Mouse (Mus musculus): ENCODE measurements around the gene Pih1d2. TPM values are rescaled to one million over a fixed set of nuclear protein-coding genes. Genes with fewer than 3 reads are reported as not detected.
A peak's percentile ranks its signal among the peaks of the same experiment; 100 is the strongest.

Pih1d2 gene
- polyA plus RNA-seq, 1 experiment from 2014 or later = 0.34 TPM

DNA sequence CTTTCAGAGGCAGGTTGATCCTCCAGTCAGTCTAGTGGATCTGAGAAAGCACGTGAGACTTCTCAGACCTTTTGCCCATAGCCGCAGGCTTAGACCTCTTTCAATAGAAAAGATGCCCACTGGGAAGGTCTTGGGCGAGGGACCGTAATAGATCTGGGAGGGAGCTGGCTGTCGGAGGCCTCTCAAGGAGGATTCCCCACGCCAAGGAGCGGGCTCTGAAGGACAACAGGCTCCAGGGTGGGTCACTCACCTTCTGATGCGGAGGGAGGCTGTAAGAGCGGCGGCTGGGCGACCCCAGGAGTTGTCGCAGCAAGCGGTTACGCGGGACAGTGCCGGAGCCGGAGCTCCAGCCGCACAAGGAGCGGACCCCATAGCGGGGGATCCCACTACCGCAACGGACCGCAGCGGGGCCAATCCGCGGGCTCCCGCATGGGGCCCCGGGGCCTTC is 41.8 kb downstream of the Pih1d2 start:
- Histone ChIP-seq H3K4me3 (ENCODE audit: inconsistent target) (peak overlapping the region; percentile 84), H3K27ac (0 out of 2 replicates have a peak overlapping the region, but pooled peaks have one; percentile 8), H3K36me3 (ENCODE audit: inconsistent target) (no peaks in the 10 kb centered on the region), H3K79me2 (ENCODE audit: inconsistent target) (peaks cover 8% of the 10 kb centered on the region; the same call in 1 of the 2 replicates)
- WGBS (ENCODE audit: missing documents) = under 1% methylated on average over 17 of the region's 28 CpGs

DNA sequence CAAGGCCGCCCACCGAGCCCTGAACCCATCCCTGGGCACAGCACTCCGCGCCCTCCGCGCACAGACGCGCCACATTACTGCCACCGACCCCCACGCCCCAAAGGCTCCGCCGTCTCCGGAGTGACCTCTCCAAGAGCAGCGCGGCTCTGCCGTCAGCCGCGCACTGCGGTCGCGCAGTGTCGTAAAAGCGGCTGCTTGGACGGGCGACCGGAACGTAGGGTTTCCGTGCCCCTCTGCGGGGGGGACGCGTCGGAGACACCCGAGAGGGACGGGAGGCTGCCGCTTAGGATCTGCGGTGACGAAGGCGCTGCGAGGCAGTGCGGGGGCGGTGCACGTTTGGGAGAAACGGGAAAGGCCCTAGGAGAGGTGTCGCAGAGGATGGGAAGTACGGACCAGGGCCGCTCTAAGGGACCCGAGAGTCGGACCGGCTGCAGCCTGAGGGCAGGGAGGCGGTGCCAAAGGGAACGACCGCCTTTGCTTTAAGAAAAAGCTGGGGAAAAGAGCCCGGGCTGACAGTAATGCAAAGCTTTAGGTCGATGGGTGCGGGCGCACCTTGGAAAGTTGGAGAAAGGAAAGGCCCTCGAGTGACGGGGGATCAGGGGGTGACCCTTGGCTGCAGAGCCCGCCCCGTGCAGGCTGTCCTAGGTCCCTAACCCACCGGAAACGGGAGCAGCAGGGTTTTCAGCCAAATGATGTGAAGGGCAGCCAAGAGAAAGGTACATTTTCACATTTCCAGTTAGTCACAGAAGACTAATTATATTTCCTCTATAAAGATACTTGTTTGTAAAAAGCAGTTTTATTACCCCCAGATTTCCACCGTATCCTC is 42.5 kb downstream of the Pih1d2 start, which contains the start of gene Dlat:
Gene Dlat (minus strand): TSS at position 389 of the 826 bp plus-strand sequence.
- peak within 1 kb of the TSS; percentile 46 for H3K27ac ChIP-seq
- no peaks in the 10 kb centered on the region for H3K36me3 ChIP-seq (ENCODE audit: inconsistent target)
- peaks cover 8% of the 10 kb centered on the region; the same call in 1 of the 2 replicates for H3K79me2 ChIP-seq (ENCODE audit: inconsistent target)
- H3K4me3 ChIP-seq (ENCODE audit: inconsistent target) = peak within 1 kb of the TSS; percentile 84
- WGBS (ENCODE audit: missing documents) = under 1% methylated on average over 57 of the region's 63 CpGs

DNA sequence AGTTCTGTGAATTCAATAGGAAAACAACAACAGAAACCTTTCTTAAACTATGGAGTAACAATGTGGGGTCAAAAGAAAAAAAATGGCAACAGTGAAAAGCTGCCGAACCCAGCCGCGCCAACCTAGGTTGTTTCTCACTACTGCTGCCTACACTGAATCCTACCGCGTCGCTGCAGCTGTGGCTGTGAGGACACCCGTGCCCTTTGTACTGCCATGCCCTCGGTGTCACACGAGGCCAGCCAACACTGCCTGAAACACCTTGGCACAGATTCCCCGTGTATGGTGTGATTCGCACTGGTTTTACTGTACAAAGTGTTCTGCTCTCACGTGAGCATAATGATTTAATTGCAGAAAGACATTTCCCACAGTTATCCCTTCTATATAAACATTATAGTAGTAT is 43.3 kb downstream of the Pih1d2 start:
- no peak overlapping the region for H3K27ac ChIP-seq
- WGBS (ENCODE audit: missing documents) = 17% methylated on average over 12 of the region's 12 CpGs
- peaks cover 8% of the 10 kb centered on the region; the same call in 1 of the 2 replicates for H3K79me2 ChIP-seq (ENCODE audit: inconsistent target)
- H3K4me3 ChIP-seq (ENCODE audit: inconsistent target) = peak overlapping the region; percentile 84
- H3K36me3 ChIP-seq (ENCODE audit: inconsistent target) = no peaks in the 10 kb centered on the region

DNA sequence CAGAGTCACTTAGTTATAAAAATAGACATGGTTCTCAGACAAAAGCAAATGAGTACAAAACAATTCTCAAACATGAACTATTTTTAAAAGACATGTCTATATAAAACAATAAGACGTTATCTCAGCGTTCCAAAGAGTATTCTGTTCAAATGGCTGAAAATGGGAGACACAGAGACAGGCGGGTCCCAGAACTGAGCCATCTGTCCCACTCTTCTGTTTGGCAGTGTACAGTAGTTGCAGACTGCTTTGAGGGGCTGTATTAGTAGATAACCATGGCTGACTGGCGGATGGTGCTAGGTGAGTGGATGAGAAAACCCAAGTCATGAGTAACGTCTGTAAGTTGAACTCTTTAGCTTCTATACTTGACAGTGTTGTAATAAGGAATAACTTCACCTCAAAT is 47.7 kb downstream of the Pih1d2 start:
- no peak overlapping the region for H3K27ac ChIP-seq
- no peak overlapping the region for H3K4me3 ChIP-seq (ENCODE audit: inconsistent target)
- 97% methylated on average over 5 of the region's 5 CpGs for WGBS (ENCODE audit: missing documents)
- no peaks in the 10 kb centered on the region for H3K36me3 ChIP-seq (ENCODE audit: inconsistent target)
- no peaks in the 10 kb centered on the region for H3K79me2 ChIP-seq (ENCODE audit: inconsistent target)

DNA sequence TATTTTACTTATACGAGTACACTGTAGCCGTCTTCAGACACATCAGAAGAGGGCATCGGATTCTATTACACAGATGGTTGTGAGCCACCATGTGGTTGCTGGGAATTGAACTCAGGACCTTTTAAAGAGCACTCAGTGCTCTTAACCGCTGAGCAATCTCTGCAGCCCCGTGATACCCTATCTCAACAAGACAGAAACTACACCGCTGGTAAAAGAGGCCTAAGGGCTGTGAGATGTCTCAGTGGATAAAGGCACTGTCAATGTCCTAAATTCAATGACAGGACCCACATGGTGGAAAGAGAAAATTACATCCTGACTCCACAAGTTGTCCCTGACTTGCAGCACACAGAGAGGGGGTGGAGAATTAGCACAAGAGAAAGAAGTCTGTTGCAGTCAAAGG is 49.3 kb downstream of the Pih1d2 start:
- H3K36me3 ChIP-seq (ENCODE audit: inconsistent target) = no peaks in the 10 kb centered on the region
- H3K27ac ChIP-seq = no peak overlapping the region
- no peaks in the 10 kb centered on the region for H3K79me2 ChIP-seq (ENCODE audit: inconsistent target)
- WGBS (ENCODE audit: missing documents) = 93% methylated on average over 6 of the region's 6 CpGs
- H3K4me3 ChIP-seq (ENCODE audit: inconsistent target) = no peak overlapping the region

DNA sequence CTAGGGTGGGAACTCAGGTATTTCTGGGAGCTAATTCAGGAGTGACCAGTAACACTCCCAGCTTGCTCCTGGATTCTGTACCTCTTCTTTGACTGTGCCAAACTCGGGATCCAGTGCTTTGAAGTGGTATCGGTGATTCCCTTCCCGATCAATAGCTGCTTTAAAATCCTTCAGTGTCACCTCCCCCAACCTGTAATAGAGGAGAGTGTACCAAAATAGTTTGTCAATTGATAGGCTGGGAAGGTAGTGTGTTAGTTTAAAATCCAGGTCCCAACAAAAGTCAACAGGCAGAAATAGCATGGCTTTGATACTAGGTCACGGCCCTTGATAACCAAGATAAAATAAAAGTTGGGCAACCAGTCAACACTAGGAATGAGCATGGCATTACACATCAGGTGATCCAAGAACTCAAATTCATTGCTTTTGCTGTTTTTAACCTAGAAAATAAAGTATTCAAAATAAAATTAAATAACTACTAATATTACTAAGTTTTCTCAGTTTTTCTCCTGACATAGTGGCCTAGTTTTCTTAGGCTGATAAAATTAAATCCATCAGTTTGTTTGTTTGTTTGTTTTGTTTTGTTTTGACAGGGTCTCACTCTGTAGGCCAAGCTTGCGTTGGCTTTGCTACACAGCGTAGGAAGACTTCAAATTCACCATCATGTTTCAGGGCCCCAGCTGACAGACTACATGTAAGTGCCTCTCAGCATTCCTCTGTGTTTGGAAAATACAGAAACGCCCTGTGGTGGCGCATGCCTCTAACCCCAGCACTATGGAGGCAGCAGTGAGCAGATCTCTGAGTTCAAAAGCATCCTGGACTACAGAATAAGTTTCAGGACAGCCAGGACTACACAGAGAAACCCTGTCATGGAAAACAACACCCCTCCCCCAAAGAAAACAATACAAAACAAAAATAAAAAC is 50.7 kb downstream of the Pih1d2 start:
- H3K4me3 ChIP-seq (ENCODE audit: inconsistent target) = no peak overlapping the region
- H3K79me2 ChIP-seq (ENCODE audit: inconsistent target) = no peaks in the 10 kb centered on the region
- no peak overlapping the region for H3K27ac ChIP-seq
- WGBS (ENCODE audit: missing documents) = 81% methylated on average over 8 of the region's 8 CpGs
- H3K36me3 ChIP-seq (ENCODE audit: inconsistent target) = no peaks in the 10 kb centered on the region

DNA sequence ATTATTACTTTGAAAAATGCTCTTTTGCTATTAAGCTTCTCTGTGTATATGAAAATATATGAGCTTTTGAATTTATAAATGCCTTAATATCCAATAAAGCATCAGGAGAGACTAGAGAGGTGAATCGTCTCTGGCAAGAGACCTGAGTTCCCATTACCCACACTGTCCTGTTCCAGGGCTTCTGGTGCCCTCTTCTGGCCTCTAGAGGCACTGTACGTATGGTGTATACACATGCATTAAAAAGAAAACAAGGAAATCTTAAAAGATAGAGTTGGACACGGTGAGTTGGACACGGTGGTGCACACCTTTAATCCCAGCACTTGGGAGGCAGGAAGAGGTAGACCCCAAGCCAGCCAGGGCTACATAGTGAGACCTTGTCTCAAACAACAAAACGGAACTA is 53.6 kb downstream of the Pih1d2 start:
- no peaks in the 10 kb centered on the region for H3K79me2 ChIP-seq (ENCODE audit: inconsistent target)
- WGBS (ENCODE audit: missing documents) = 31% methylated on average over 5 of the region's 5 CpGs
- H3K27ac ChIP-seq = no peak overlapping the region
- H3K4me3 ChIP-seq (ENCODE audit: inconsistent target) = no peak overlapping the region
- no peaks in the 10 kb centered on the region for H3K36me3 ChIP-seq (ENCODE audit: inconsistent target)

Other genes starting within 250 kb of the Pih1d2 start
- gene Plet1, start 122.8 kb upstream of the Pih1d2 start, polyA plus RNA-seq (2018) = not detected in 3 replicates
- gene Pts, start 88.6 kb upstream of the Pih1d2 start, polyA plus RNA-seq (2018) = 36.6 to 64.4 TPM (median 48.4 TPM) in 3 replicates
- 44.2 to 59.1 TPM (median 54.5 TPM) in 3 replicates for gene Il18, start 62.5 kb upstream of the Pih1d2 start, polyA plus RNA-seq (2018)
- 2.7 to 3.6 TPM (median 2.9 TPM) in 3 replicates for gene Bco2, start 62.1 kb upstream of the Pih1d2 start, polyA plus RNA-seq (2018)
- not detected in 3 replicates for gene Tex12, start 56.0 kb upstream of the Pih1d2 start, polyA plus RNA-seq (2018)
- gene Sdhd, start 13.5 kb upstream of the Pih1d2 start, polyA plus RNA-seq (2018) = 84.1 to 152 TPM (median 148 TPM) in 3 replicates
- 108 to 125 TPM (median 123 TPM) in 3 replicates for gene Timm8b, start 13.4 kb upstream of the Pih1d2 start, polyA plus RNA-seq (2018)
- gene Nkapd1, start 143 bp downstream of the Pih1d2 start, polyA plus RNA-seq (2018) = 17.0 to 40.6 TPM (median 19.3 TPM) in 3 replicates
- gene Dlat, start 42.5 kb downstream of the Pih1d2 start, polyA plus RNA-seq (2018) = 17.0 to 33.3 TPM (median 24.8 TPM) in 3 replicates
- 0.03 TPM in 1 of 3 replicates, not detected in the others for gene Dixdc1, start 122.2 kb downstream of the Pih1d2 start, polyA plus RNA-seq (2018)
- gene 2310030G06Rik, start 129.2 kb downstream of the Pih1d2 start, polyA plus RNA-seq (2018) = not detected in 3 replicates
- 0.48 to 0.95 TPM (median 0.95 TPM) in 3 replicates for gene Cryab, start 134.0 kb downstream of the Pih1d2 start, polyA plus RNA-seq (2018)
- not detected in 3 replicates for gene Hspb2, start 135.0 kb downstream of the Pih1d2 start, polyA plus RNA-seq (2018)
- gene Fdxacb1, start 150.9 kb downstream of the Pih1d2 start, polyA plus RNA-seq (2018) = 2.4 to 5.8 TPM (median 2.7 TPM) in 3 replicates
- gene Alg9, start 157.7 kb downstream of the Pih1d2 start, polyA plus RNA-seq (2018) = 15.2 to 18.8 TPM (median 15.5 TPM) in 3 replicates
- gene 1110032A03Rik, start 158.2 kb downstream of the Pih1d2 start, polyA plus RNA-seq (2018) = 11.0 to 58.1 TPM (median 28.0 TPM) in 3 replicates
- 14.4 to 23.7 TPM (median 14.9 TPM) in 3 replicates for gene Ppp2r1b, start 228.0 kb downstream of the Pih1d2 start, polyA plus RNA-seq (2018)

All from macrophage (primary cell).